Mouse (Mus musculus) inflammation-experienced regulatory T-cells (primary cell): ENCODE results near the gene Magea4. TPM values are rescaled to one million over a fixed set of nuclear protein-coding genes. Genes with fewer than 3 reads are reported as not detected.

Source experiments
- polyA plus RNA-seq, 2 experiments: library from polyadenylated mRNA; unstranded; fragments of 100-300 nt; shearing (Covaris generic); gene quantifications; one replicate each; pipeline ENCODE4 v1.2.1; 2017

Gene Magea4
- not detected for polyA plus RNA-seq

DNA sequence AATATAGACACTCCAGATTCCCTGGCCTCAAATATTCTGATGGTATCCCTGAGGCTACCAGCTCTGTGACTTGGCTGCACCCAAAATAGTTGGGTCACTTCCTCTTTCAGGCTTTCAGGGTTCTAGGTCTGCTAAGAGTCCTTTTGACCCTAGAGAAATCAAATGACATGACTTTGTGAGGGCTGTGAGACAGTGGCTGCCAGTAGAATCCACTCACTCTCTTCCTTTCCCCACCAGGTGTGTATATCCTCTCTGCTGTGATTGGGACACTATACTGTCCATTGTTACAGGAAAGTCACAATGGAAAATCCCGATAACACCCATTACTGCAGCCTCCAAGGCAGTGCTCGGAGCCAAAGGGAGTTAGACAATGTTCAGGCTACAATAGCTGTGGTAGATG is at the start of gene Magea4:
Magea4 (plus strand) TSS at position 301 of the 400 bp plus-strand sequence.

Other genes starting within 250 kb of the Magea4 start
- gene Fate1, start 249.0 kb upstream of the Magea4 start, polyA plus RNA-seq: not detected
- gene Cnga2, start 230.2 kb upstream of the Magea4 start, polyA plus RNA-seq: not detected
- under 1 TPM; 0.13 to 0.43 TPM for gene Gabre, start 52.8 kb downstream of the Magea4 start, polyA plus RNA-seq
- not detected for gene Magea10, start 164.8 kb downstream of the Magea4 start, polyA plus RNA-seq